Mouse (Mus musculus) forebrain, embryonic 15.5 days (tissue): ENCODE data around the gene Mpst. TPM values are rescaled to one million over a fixed set of nuclear protein-coding genes. Genes with fewer than 3 reads are reported as not detected.

Source experiments
- ATAC-seq: fragments of 200-750 bp; cut with Nextera tagmentation; replicated peaks from 2 replicates; pipeline ENCODE4 v1.8.0; 2017; ENCODE audit warnings: mild to moderate bottlenecking, moderate TSS enrichment, moderate library complexity
- H3K27ac ChIP-seq: fragments of 300-500 bp; sonication (generic); replicated peaks from 2 replicates; pipeline ENCODE4 v1.5.1; 2015; ENCODE audit warnings: mild to moderate bottlenecking, inconsistent platforms
- H3K27me3 ChIP-seq: fragments of 300-500 bp; sonication (generic); 2 replicates; pipeline ENCODE4 v1.6.1; 2015; ENCODE audit warnings: inconsistent platforms
- H3K36me3 ChIP-seq: fragments of 300-500 bp; sonication (generic); 2 replicates; pipeline ENCODE4 v1.6.1; 2015; ENCODE audit warnings: mild to moderate bottlenecking, inconsistent platforms
- H3K4me1 ChIP-seq: fragments of 300-500 bp; sonication (generic); 2 replicates; pipeline ENCODE4 v1.6.1; 2015; ENCODE audit warnings: inconsistent platforms
- H3K4me2 ChIP-seq: fragments of 300-500 bp; sonication (generic); replicated peaks from 2 replicates; pipeline ENCODE4 v1.6.1; 2015; ENCODE audit warnings: mild to moderate bottlenecking, inconsistent platforms
- H3K4me3 ChIP-seq: fragments of 300-500 bp; sonication (generic); 2 replicates; pipeline ENCODE4 v1.5.1; 2015; ENCODE audit warnings: mild to moderate bottlenecking, inconsistent platforms
- H3K9ac ChIP-seq: fragments of 300-500 bp; sonication (generic); replicated peaks from 2 replicates; pipeline ENCODE4 v1.6.1; 2015; ENCODE audit warnings: mild to moderate bottlenecking, inconsistent platforms
- H3K9me3 ChIP-seq: fragments of 300-500 bp; sonication (generic); 2 replicates; pipeline ENCODE4 v1.6.1; 2016; ENCODE audit warnings: inconsistent platforms
- WGBS: fragments of 180-500 bp; shearing (Covaris S2); methylation state at CpG from one replicate; pipeline ENCODE4 v1.1.7; 2015; ENCODE audit warnings: mixed read lengths; 5-methylcytosine and 5-hydroxymethylcytosine counted together
- polyA plus RNA-seq: library from polyadenylated mRNA; unstranded; fragments of >200 nt; fragmentation: Nextera tagmentation; extraction: Ambion mirVana; gene quantifications from 2 replicates; pipeline ENCODE4 v1.2.1, GENCODE M21; 2015

Mpst gene
- polyA plus RNA-seq, 1 experiment from 2014 or later, result 4.1 TPM

- no peak overlapping the region for H3K9ac ChIP-seq
- no peaks in the 10 kb centered on the region for H3K36me3 ChIP-seq
- WGBS, result 54% methylated on average over 11 of the region's 11 CpGs
- H3K4me3 ChIP-seq, result no peak overlapping the region
- peak; percentile 86 for ATAC-seq
- no peaks in the 10 kb centered on the region for H3K9me3 ChIP-seq
- no peaks in the 10 kb centered on the region for H3K27me3 ChIP-seq
- peak overlapping the region; percentile 80 for H3K27ac ChIP-seq
- no peak overlapping the region for H3K4me2 ChIP-seq
- H3K4me1 ChIP-seq, result peaks cover 21% of the 10 kb centered on the region
Measured at GRCm38 (mm10) chr15:78383450-78384219, 22.6 kb upstream of the Mpst start.

DNA sequence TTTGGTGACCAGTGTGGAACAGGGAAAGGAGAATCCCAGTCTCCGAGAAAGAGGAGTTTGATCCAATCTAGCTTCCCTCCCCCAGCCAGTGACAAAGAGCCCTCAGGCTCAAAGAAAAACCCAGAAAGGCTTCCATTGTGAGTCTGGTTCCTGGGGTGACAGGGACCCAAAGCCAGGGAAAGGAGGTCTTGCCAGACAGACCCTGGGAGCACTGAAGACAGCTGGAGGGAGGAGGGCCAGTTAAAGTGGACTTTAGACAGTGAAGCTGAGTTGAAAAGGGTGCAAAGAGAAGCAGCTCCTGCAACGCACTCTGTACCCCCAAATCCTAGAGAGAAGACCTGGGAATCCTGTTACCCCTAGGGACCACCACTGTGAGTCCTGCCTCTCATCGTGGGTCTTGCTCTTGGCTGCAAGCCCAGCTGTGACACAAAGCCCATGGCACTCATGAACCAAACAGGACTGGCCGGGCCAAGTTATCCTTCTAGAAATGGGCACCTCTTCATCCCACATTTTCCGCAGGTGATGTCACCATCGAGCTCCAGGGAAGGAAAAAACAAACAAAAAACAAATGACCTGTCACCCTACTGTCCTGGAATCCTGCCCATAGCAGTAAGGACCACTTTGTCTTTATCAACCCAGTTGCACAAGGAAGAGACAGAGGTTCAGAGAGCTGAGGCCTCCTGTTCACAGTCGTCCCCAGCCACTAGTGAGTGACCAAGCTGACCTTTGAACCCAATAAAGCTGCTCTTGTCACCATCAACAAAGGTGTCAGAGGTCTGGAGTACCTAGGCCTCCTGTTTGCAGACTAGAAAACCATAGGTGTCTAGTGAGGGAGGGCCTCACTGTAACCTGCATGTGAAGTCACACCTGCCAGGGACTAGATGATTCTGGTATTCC, 21.7 kb upstream of the Mpst start:
- Histone ChIP-seq H3K4me3 (no peak overlapping the region), H3K27ac (peak overlapping the region; percentile 80), H3K9me3 (no peaks in the 10 kb centered on the region), H3K9ac (no peak overlapping the region), H3K4me1 (peaks cover 21% of the 10 kb centered on the region), H3K36me3 (no peaks in the 10 kb centered on the region), H3K27me3 (no peaks in the 10 kb centered on the region), H3K4me2 (no peak overlapping the region)
- ATAC-seq, result peak; percentile 77
- WGBS, result 32% methylated on average over 7 of the region's 7 CpGs

DNA sequence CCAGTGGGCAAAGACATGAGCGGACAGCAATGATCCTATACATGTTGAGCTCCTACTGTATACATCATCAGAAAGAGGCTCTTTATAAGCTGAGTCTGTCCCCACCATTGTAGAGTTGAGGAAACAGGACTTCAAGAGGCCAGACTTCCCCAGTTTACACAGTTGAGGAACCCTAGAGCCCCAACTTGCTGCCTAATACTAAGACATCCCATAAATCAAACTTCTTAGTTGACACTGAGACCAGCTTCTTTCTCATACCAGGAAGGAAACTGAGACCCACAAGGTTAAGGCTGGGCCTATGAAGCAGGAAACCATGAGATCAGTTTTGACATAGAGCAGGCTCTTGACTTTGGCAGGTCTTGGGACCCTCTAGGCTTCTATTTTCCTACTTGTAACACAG, 20.7 kb upstream of the Mpst start:
- Histone ChIP-seq H3K9me3 (no peaks in the 10 kb centered on the region), H3K27ac (no peak overlapping the region), H3K4me3 (no peak overlapping the region), H3K9ac (no peak overlapping the region), H3K27me3 (no peaks in the 10 kb centered on the region), H3K36me3 (no peaks in the 10 kb centered on the region), H3K4me2 (no peak overlapping the region), H3K4me1 (peaks cover 20% of the 10 kb centered on the region)
- WGBS, result 100% methylated on average over 1 of the region's 1 CpGs
- no peak for ATAC-seq

DNA sequence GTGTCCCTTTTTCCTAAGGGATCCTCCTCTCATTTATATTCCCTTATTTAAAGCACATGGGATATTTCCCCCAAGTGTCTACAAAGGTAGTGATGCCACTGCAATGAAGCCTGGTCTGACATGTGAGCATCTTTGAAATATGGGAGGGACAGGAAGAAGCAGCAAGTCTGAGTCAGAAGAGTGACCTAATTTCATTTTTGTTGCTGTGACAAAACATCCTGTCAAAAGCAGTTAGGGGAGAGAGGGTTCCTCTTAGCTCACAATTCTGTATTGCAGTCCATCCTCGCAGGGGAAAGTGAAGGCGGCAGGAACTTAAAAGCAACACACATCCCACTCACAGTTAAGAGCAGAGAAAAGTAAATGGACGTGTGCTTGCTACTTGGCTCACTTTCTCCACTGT, 15.4 kb upstream of the Mpst start:
- no peak for ATAC-seq
- H3K9me3 ChIP-seq, result no peaks in the 10 kb centered on the region
- no peak overlapping the region for H3K4me3 ChIP-seq
- no peaks in the 10 kb centered on the region for H3K4me1 ChIP-seq
- H3K27me3 ChIP-seq, result no peaks in the 10 kb centered on the region
- H3K27ac ChIP-seq, result no peak overlapping the region
- WGBS, result 84% methylated on average over 3 of the region's 3 CpGs
- no peak overlapping the region for H3K9ac ChIP-seq
- no peaks in the 10 kb centered on the region for H3K36me3 ChIP-seq
- no peak overlapping the region for H3K4me2 ChIP-seq

GRCm38 (mm10) chr15:78395478-78395962, 10.7 kb upstream of the Mpst start, which contains the start of gene Tex33:
TSS of gene Tex33 (minus strand) at chr15:78395912.
- no peak for ATAC-seq
- Histone ChIP-seq H3K9ac (no peak within 1 kb of the TSS), H3K4me3 (no peak within 1 kb of the TSS), H3K36me3 (no peaks in the 10 kb centered on the region), H3K9me3 (no peaks in the 10 kb centered on the region), H3K27ac (no peak within 1 kb of the TSS), H3K27me3 (no peaks in the 10 kb centered on the region), H3K4me1 (no peaks in the 10 kb centered on the region), H3K4me2 (no peak within 1 kb of the TSS)
- 85% methylated on average over 8 of the region's 8 CpGs for WGBS

- H3K9ac ChIP-seq, result no peak overlapping the region
- ATAC-seq, result no peak
- H3K4me2 ChIP-seq, result no peak overlapping the region
- WGBS, result 79% methylated on average over 6 of the region's 6 CpGs
- no peaks in the 10 kb centered on the region for H3K36me3 ChIP-seq
- H3K27ac ChIP-seq, result no peak overlapping the region
- no peak overlapping the region for H3K4me3 ChIP-seq
- no peaks in the 10 kb centered on the region for H3K9me3 ChIP-seq
- no peaks in the 10 kb centered on the region for H3K27me3 ChIP-seq
- H3K4me1 ChIP-seq, result peaks cover 43% of the 10 kb centered on the region
Measured at GRCm38 (mm10) chr15:78401345-78401744, 4.9 kb upstream of the Mpst start.

- Histone ChIP-seq H3K27me3 (no peaks in the 10 kb centered on the region), H3K27ac (no peak overlapping the region), H3K4me2 (no peak overlapping the region), H3K9me3 (no peaks in the 10 kb centered on the region), H3K36me3 (no peaks in the 10 kb centered on the region), H3K4me3 (no peak overlapping the region), H3K9ac (0 out of 2 replicates have a peak overlapping the region, but pooled peaks have one; percentile 3), H3K4me1 (peaks cover 44% of the 10 kb centered on the region)
- ATAC-seq, result no peak
- WGBS, result 53% methylated on average over 4 of the region's 4 CpGs
Measured at GRCm38 (mm10) chr15:78401921-78402320, 4.3 kb upstream of the Mpst start.

GRCm38 (mm10) chr15:78402423-78402822, 3.8 kb upstream of the Mpst start:
- H3K27ac ChIP-seq, result no peak overlapping the region
- no peak overlapping the region for H3K4me3 ChIP-seq
- ATAC-seq, result no peak
- H3K27me3 ChIP-seq, result no peaks in the 10 kb centered on the region
- no peaks in the 10 kb centered on the region for H3K36me3 ChIP-seq
- WGBS, result 80% methylated on average over 7 of the region's 7 CpGs
- H3K4me2 ChIP-seq, result no peak overlapping the region
- no peaks in the 10 kb centered on the region for H3K9me3 ChIP-seq
- no peak overlapping the region for H3K9ac ChIP-seq
- peaks cover 49% of the 10 kb centered on the region for H3K4me1 ChIP-seq

GRCm38 (mm10) chr15:78403301-78403741, 2.9 kb upstream of the Mpst start:
- Histone ChIP-seq H3K9ac (no peak overlapping the region), H3K27ac (peak overlapping the region; percentile 57), H3K4me3 (no peak overlapping the region), H3K4me2 (peak overlapping the region; percentile 9; the same call in 1 of the 2 replicates), H3K36me3 (no peaks in the 10 kb centered on the region), H3K27me3 (no peaks in the 10 kb centered on the region), H3K4me1 (peaks cover 53% of the 10 kb centered on the region), H3K9me3 (no peaks in the 10 kb centered on the region)
- ATAC-seq, result no peak
- 52% methylated on average over 3 of the region's 3 CpGs for WGBS

DNA sequence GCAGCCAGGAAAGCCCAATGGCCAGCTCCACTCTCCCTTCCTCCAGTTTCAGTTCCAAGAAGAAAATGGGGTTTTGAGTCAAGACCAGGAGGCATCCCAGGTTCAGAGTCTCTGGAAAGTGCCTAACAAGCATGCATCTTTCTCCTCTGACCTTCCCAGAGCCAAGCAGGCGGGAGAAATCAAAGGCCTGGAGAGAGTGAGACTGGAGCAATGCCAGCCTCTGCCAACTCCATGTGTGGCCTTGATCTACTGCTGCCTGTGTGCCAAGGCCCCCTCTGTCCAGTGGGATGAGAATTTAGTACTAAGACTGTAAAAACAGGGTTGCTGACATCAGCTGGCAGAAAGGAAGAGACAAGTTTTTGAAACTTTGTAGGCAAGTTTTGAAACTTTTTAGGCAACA, 2.3 kb upstream of the Mpst start:
- Histone ChIP-seq H3K27ac (peak overlapping the region; percentile 57), H3K4me3 (no peak overlapping the region), H3K4me1 (peaks cover 53% of the 10 kb centered on the region)

GRCm38 (mm10) chr15:78405098-78405497, 1.1 kb upstream of the Mpst start:
- H3K27ac ChIP-seq, result peak overlapping the region; percentile 96
- peaks cover 17% of the 10 kb centered on the region for H3K27me3 ChIP-seq
- no peaks in the 10 kb centered on the region for H3K9me3 ChIP-seq
- peaks cover 61% of the 10 kb centered on the region for H3K4me1 ChIP-seq
- no peaks in the 10 kb centered on the region for H3K36me3 ChIP-seq
- peak overlapping the region; percentile 85 for H3K4me3 ChIP-seq
- no peak for ATAC-seq
- peak overlapping the region; percentile 76 for H3K4me2 ChIP-seq
- peak overlapping the region; percentile 87 for H3K9ac ChIP-seq
- WGBS, result 52% methylated on average over 11 of the region's 11 CpGs

More for the DNA sequence above, 2.3 kb upstream of the Mpst start:
- ATAC-seq, result no peak
- peak overlapping the region; percentile 9; the same call in 1 of the 2 replicates for H3K4me2 ChIP-seq
- no peak overlapping the region for H3K9ac ChIP-seq
- no peaks in the 10 kb centered on the region for H3K9me3 ChIP-seq
- WGBS, result 31% methylated on average over 1 of the region's 1 CpGs
- no peaks in the 10 kb centered on the region for H3K36me3 ChIP-seq
- peaks cover 5% of the 10 kb centered on the region for H3K27me3 ChIP-seq
